14 mouse cellular contexts compared by ENCODE assay signal in genomic region chr14:11642977-11643376, GRCm38 (mm10).
DNase-seq lines count a peak whose midpoint lies in the region; ATAC-seq and TF ChIP-seq lines count a peak whose summit lies in the region.
"Had no signal": no experiment of that assay in that cellular context is flagged by ENCODE, and none has a peak within 500 bp of the region (broad histone marks: within the 10 kb centered on the region; RNA-seq: fewer than 3 reads in every experiment).

No protein-coding gene starts in this region.

- H3K4me2 ChIP-seq in lung, postnatal 0 days (replicated peaks; ENCODE audit: low read depth, low read length): no peak overlapping the region
- H3K4me2 ChIP-seq in kidney, postnatal 0 days (ENCODE audit: low read length): no peak overlapping the region
- H3K4me2 ChIP-seq: embryonic facial prominence, embryonic 12.5 days; forebrain, embryonic 15.5 days; heart, embryonic 15.5 days; limb, embryonic 13.5 days had no signal

- H3K27ac ChIP-seq in gastrocnemius, adult 2 months: no peak overlapping the region
- no peak overlapping the region for H3K27ac ChIP-seq in lung, postnatal 0 days (ENCODE audit: low read length)
- no peak overlapping the region for H3K27ac ChIP-seq in kidney, postnatal 0 days
- H3K27ac ChIP-seq: embryonic facial prominence, embryonic 12.5 days; forebrain, embryonic 15.5 days; heart, embryonic 15.5 days; limb, embryonic 13.5 days had no signal

- ATAC-seq in lung, postnatal 0 days: no peak
- ATAC-seq in kidney, postnatal 0 days (replicated peaks; ENCODE audit: low FRiP score, low read depth): no peak
- no peak for ATAC-seq in inflammation-experienced regulatory T-cells, adult 6 months
- ATAC-seq in megakaryocyte progenitor cell, adult 5-6 weeks (replicated peaks; ENCODE audit: poor library complexity): no peak
- ATAC-seq: forebrain, embryonic 15.5 days had no signal

- H3K4me3 ChIP-seq in gastrocnemius, adult 2 months: no peak overlapping the region
- no peak overlapping the region for H3K4me3 ChIP-seq in lung, postnatal 0 days (ENCODE audit: low read depth, low read length)
- H3K4me3 ChIP-seq in kidney, postnatal 0 days (replicated peaks; ENCODE audit: low read depth, low read length): no peak overlapping the region
- H3K4me3 ChIP-seq: embryonic facial prominence, embryonic 12.5 days; forebrain, embryonic 15.5 days; heart, embryonic 15.5 days; limb, embryonic 13.5 days; myocyte had no signal

- H3K36me3 ChIP-seq in lung, postnatal 0 days (ENCODE audit: insufficient read depth, low read length): no peaks in the 10 kb centered on the region
- no peaks in the 10 kb centered on the region for H3K36me3 ChIP-seq in kidney, postnatal 0 days (ENCODE audit: insufficient read depth, low read length)
- H3K36me3 ChIP-seq: embryonic facial prominence, embryonic 12.5 days; forebrain, embryonic 15.5 days; heart, embryonic 15.5 days; limb, embryonic 13.5 days had no signal

- no peak overlapping the region for H3K9ac ChIP-seq in lung, postnatal 0 days (replicated peaks; ENCODE audit: low read depth)
- no peak overlapping the region for H3K9ac ChIP-seq in kidney, postnatal 0 days (ENCODE audit: low read depth, low read length)
- H3K9ac ChIP-seq: embryonic facial prominence, embryonic 12.5 days; forebrain, embryonic 15.5 days; heart, embryonic 15.5 days; limb, embryonic 13.5 days had no signal

- no peaks in the 10 kb centered on the region for H3K9me3 ChIP-seq in lung, postnatal 0 days (ENCODE audit: low read length)
- H3K9me3 ChIP-seq in kidney, postnatal 0 days (replicated peaks; ENCODE audit: low read length): 0 out of 2 replicates have a peak, but pooled peaks cover 4% of the 10 kb centered on the region
- H3K9me3 ChIP-seq: embryonic facial prominence, embryonic 12.5 days; forebrain, embryonic 15.5 days; heart, embryonic 15.5 days; limb, embryonic 13.5 days had no signal

- TF ChIP-seq CTCF in gastrocnemius, adult 2 months (IDR thresholded peaks at IDR 0.05): peak; percentile 42
- TF ChIP-seq CTCF in lung, postnatal 0 days (IDR thresholded peaks at IDR 0.05): peak; percentile 23
- TF ChIP-seq CTCF in kidney, postnatal 0 days (IDR thresholded peaks at IDR 0.05; ENCODE audit: low read depth): peak; percentile 57

- 89% methylated on average over 1 of the region's 1 CpGs for WGBS in lung, postnatal 0 days
- 97% methylated on average over 1 of the region's 1 CpGs for WGBS in kidney, postnatal 0 days

- intact Hi-C loops in gastrocnemius, adult 2 months (cut with DNase I): loop anchor here (5.0 kb wide), 1 partner anchor 86 kb away; no protein-coding TSS in a partner anchor

- no peaks in the 10 kb centered on the region for H3K4me1 ChIP-seq in lung, postnatal 0 days (ENCODE audit: insufficient read depth, low read depth, low read length)
- H3K4me1 ChIP-seq in kidney, postnatal 0 days (replicated peaks; ENCODE audit: insufficient read depth, low read length): no peaks in the 10 kb centered on the region
- H3K4me1 ChIP-seq: heart, embryonic 15.5 days had no signal

- DNase-seq in gastrocnemius, adult 2 months: no peak
- no peak for DNase-seq in gastrocnemius, postnatal 4 days (ENCODE audit: low spot score in 2 of 2)
- DNase-seq in lung, postnatal 0 days (ENCODE audit: low spot score): no peak
- no peak for DNase-seq in lung, postnatal 14 days
- peak; percentile 28 to 38 for DNase-seq in cerebellum, adult 18-20 months
- no peak for DNase-seq in kidney, postnatal 0 days (ENCODE audit: low spot score)
- DNase-seq: right cerebral cortex, adult 18-20 months had no signal

- TF ChIP-seq EP300 in lung, postnatal 0 days (IDR thresholded peaks at IDR 0.05): no peak

- H3K27me3 ChIP-seq in lung, postnatal 0 days (replicated peaks; ENCODE audit: insufficient read depth, low read length): no peaks in the 10 kb centered on the region
- H3K27me3 ChIP-seq in kidney, postnatal 0 days (ENCODE audit: insufficient read depth, low read length): no peaks in the 10 kb centered on the region
- H3K27me3 ChIP-seq: embryonic facial prominence, embryonic 12.5 days; forebrain, embryonic 15.5 days; heart, embryonic 15.5 days; limb, embryonic 13.5 days had no signal

Comparison
In these comparisons a context has a peak if more than half of its experiments do, and no peak if none do; other contexts are left out.
1. DNase-seq: peak in cerebellum, adult 18-20 months (2 of 2); none in gastrocnemius, adult 2 months (single experiment), gastrocnemius, postnatal 4 days (0 of 2), lung, postnatal 0 days (single experiment), lung, postnatal 14 days (single experiment) and kidney, postnatal 0 days (single experiment).
2. Peak in every context shown above with its lines, with median percentiles within 50 percentile points of each other: CTCF ChIP-seq.